Mouse (Mus musculus) lung, embryonic 16.5 days (tissue): ENCODE measurements at regions not wholly inside any gene's neighbourhood (a gene's known extent, or its start where the extent isn't known, plus 50 kb on each side); places are given as distances from the start of the nearest gene placed in this dataset.
"Not testable (repeated sequence)": the region's sequence is repeated elsewhere in the genome, so short reads cannot be mapped to it uniquely, and the experiment has no call there.

Source experiments
- ATAC-seq: fragments of 200-750 bp; cut with Nextera tagmentation; 2 replicates; pipeline ENCODE4 v1.8.0; 2017; ENCODE audit warnings: low read depth, mild to moderate bottlenecking, moderate library complexity
- H3K27ac ChIP-seq: fragments of 300-500 bp; sonication (generic); 2 replicates; pipeline ENCODE4 v1.5.1; 2014; ENCODE audit warnings: mild to moderate bottlenecking, control low read depth, low read length
- H3K27me3 ChIP-seq: fragments of 300-500 bp; sonication (generic); 2 replicates; pipeline ENCODE4 v1.6.1; 2014; ENCODE audit warnings: low read depth, low read length, mixed read lengths; ENCODE audit not compliant: control insufficient read depth, insufficient read depth
- H3K36me3 ChIP-seq: fragments of 300-500 bp; sonication (generic); 2 replicates; pipeline ENCODE4 v1.6.1; 2014; ENCODE audit warnings: low read length; ENCODE audit not compliant: control insufficient read depth, insufficient read depth
- H3K4me1 ChIP-seq: fragments of 300-500 bp; sonication (generic); replicated peaks from 2 replicates; pipeline ENCODE4 v1.6.1; 2014; ENCODE audit warnings: low read length, mixed read lengths; ENCODE audit not compliant: control insufficient read depth, insufficient read depth
- H3K4me2 ChIP-seq: fragments of 300-500 bp; sonication (generic); 2 replicates; pipeline ENCODE4 v1.6.1; 2014; ENCODE audit warnings: low read depth, low read length, control low read depth
- H3K4me3 ChIP-seq: fragments of 300-500 bp; sonication (generic); 2 replicates; pipeline ENCODE4 v1.5.1; 2014; ENCODE audit warnings: mild to moderate bottlenecking, low read length, control low read depth
- H3K9ac ChIP-seq: fragments of 300-500 bp; sonication (generic); 2 replicates; pipeline ENCODE4 v1.6.1; 2014; ENCODE audit warnings: low read length, control low read depth
- H3K9me3 ChIP-seq: fragments of 300-500 bp; sonication (generic); 2 replicates; pipeline ENCODE4 v1.6.1; 2016; ENCODE audit warnings: low read length; ENCODE audit not compliant: control insufficient read depth
- WGBS: fragments of 180-500 bp; shearing (Covaris S2); extraction: QIAGEN DNeasy Blood & Tissue Kit; methylation state at CpG from one replicate; pipeline ENCODE4 v1.1.7; 2014; 5-methylcytosine and 5-hydroxymethylcytosine counted together

DNA sequence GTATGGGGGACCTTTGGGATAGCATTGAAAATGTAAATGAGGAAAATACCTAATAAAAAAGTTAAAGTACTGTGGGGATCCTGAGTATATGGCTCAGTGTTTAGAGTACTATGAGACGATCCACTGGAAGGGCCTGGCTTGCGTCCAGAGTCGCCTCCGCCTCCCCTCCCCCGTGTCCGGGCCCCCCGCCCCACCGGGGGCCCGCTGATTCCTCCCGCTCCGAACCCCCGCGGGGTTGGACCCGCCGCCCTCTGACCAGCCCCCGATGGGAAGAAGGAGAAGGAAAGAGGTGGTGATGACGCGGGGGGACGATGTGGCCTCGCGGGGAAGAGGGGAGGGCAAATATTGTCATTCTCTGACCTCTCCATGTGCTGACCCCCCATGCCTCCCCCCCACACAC lies 234.0 kb upstream of the 9530002B09Rik start:
- peak; percentile 77; the same call in 1 of the 2 replicates for ATAC-seq

More for the DNA sequence above, 234.0 kb upstream of the 9530002B09Rik start:
- not testable (repeated sequence) for H3K27me3 ChIP-seq, H3K9ac ChIP-seq, H3K27ac ChIP-seq, H3K4me1 ChIP-seq, H3K36me3 ChIP-seq, H3K4me2 ChIP-seq, H3K9me3 ChIP-seq, H3K4me3 ChIP-seq
- WGBS: no CpG with 5 or more reads among the region's 21 CpGs
